Mouse (Mus musculus): ENCODE data around the gene Grin1.

Gene Grin1

DNA sequence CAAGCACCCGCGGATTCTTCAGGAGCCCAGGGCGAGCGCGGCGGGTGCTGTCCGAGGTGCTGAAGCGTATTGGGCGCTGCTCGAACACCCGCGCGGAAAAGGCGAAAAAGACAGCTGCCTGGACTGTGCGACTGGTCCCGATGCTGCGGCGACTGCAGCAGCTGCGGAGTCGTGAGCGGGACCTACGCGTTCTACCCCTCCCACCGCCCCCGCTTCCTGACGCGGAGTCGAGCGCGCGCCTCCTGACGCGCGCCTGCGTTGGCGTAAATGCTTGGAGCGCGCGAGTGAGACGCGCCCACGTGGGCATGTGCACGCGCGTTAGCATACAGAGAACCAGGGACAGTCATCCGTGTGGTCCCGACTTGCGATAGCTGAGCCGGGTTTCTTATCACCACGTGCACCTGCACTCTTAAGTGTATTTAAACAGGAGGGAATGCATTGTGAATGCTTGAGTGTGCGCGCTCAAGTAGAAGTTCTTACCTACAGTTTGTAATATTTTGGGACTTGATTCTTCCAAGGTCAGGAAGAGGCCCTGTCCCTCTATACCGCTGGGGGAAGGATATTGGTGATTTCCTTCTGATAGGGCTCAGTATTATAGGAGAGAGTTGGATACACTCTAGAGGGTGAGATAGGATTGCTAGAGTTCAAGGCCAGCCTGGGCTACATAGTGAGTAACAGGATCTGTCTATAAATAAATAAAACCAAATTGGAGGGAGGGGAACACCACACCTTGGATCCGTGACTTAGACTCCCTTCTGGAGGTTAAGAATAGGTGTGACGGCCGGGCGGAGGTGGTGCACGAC is at the start of gene Grin1:
Gene Grin1 (minus strand): TSS at position 217 of the 803 bp plus-strand sequence.
- DNase-seq (ENCODE audit: low read depth, low spot score) = no peak

DNA sequence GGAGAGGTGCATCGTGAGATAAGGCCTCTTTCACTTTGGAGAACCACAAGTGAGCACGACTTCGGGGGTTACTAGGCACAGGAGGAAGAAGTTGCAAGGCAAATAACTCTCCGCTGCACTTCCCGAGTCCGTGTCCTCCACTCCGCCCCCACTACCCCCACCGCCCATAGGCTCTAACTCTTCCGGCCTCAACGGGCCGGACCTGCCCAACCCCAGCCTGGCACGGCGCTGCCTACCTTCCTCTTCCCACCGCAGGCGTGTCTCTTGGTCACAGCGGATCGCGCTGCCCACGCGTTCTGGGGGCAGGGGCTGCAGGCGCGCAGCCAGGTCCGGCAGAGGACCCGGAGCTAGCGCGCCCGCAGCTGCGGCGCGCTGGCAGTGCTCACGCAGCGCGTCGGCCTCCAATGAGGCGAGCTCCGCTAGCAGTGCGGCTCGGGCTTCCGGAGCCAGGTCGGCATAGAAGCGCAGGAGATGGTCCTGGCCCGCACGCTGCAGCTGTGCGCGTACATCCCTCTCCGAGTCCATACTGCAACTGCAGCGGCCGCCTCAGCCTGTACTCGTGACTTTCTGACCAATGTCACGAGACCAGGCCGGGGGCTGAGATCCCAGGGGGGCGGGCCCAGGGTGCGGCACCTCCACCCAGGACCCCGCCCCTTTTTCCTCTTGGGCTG is 46.2 kb upstream of the Grin1 start, which contains the start of gene Uap1l1:
Gene Uap1l1 (minus strand): TSS at position 592 of the 671 bp plus-strand sequence.
- no peak for DNase-seq (ENCODE audit: low read depth, low spot score)

DNA sequence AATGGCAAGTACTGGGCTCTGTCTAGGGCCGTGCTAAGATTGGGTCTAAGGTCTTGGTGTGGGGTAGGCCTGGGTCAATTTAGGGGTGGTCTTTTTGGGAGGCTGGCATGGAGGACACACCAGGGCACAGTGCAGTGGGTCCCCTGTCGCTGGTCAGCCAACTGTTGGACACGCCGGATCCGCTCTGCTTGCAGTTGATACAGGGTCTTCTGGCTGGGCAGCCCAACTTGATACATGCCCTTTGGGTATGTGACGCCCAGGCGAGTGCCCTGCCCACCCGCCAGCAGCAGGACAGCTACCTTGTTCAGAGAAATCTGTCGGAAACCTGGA is 45.7 kb upstream of the Grin1 start:
- no peak for DNase-seq (ENCODE audit: low read depth, low spot score)

DNA sequence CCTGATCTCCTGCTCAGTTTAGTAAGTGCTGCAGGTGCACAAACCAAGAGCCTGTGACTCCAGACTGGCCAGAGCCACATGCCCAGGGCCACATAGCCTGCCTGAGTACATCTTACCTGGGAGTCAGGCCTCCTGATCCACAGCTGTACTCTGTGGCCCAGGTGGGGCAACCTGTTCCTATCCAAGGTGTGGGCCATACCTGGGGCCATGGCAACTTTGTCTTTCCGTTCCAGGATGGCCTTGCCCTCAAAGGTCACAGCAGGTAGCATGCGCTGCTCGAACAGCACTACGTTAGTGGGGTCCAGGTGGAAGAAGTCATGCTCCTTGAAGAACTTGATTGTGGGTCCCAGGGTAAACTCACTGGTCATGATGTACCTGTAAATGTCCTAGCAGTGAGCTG is 45.3 kb upstream of the Grin1 start:
- DNase-seq (ENCODE audit: low read depth, low spot score) = no peak

DNA sequence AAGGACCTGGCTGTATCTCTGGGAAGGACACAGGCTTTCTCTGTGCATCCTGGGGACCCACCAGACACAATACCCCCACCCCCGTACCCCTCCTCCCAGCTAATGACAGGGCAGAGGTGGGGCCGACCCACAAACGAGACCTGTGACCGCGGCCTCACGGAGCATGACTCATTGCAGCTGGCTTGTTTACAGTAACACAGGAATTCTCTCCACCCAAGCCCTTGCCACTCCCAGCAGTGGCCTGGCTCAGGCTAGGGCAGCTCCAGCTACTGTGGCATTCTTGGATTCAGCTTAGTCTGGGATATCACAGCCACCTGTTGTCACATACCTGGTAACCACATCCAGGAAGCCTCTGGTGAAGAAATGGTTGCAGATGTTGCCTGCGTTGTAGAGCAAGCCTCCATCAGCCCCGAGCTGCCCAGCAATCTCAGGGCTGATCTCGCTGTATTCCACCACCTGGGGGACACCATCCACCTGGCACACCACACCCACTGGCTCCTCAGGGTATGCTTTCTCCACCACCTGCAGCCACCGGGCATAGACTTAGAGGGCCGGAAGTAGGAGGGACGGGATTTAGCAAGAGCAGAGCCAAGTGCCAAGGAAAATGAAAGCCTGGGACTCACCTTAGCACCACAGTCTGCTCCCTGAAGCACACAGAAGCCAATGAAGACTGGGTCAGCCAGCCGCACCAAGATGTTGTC is 44.6 kb upstream of the Grin1 start:
- DNase-seq (ENCODE audit: low read depth, low spot score) = no peak

DNA sequence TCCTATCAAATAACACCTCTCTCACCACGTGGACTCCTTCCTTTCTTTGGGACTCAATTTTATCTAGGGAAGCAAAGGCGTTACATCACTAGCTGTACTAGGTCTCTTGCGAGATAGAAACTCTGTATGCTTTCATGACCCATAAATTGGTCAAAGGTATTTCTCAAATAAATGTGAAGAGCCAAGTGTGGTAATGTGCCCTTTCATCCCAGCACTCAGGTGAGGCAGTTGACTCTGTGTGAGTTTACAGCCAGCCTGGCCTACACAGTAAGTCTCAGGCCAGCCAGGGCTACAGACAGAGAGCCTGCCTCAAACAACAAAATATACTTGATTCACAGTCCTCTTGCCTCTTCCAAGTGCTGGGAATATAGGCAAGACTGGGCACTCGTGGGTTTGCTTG is 40.9 kb upstream of the Grin1 start:
- no peak for DNase-seq (ENCODE audit: low read depth, low spot score)

DNA sequence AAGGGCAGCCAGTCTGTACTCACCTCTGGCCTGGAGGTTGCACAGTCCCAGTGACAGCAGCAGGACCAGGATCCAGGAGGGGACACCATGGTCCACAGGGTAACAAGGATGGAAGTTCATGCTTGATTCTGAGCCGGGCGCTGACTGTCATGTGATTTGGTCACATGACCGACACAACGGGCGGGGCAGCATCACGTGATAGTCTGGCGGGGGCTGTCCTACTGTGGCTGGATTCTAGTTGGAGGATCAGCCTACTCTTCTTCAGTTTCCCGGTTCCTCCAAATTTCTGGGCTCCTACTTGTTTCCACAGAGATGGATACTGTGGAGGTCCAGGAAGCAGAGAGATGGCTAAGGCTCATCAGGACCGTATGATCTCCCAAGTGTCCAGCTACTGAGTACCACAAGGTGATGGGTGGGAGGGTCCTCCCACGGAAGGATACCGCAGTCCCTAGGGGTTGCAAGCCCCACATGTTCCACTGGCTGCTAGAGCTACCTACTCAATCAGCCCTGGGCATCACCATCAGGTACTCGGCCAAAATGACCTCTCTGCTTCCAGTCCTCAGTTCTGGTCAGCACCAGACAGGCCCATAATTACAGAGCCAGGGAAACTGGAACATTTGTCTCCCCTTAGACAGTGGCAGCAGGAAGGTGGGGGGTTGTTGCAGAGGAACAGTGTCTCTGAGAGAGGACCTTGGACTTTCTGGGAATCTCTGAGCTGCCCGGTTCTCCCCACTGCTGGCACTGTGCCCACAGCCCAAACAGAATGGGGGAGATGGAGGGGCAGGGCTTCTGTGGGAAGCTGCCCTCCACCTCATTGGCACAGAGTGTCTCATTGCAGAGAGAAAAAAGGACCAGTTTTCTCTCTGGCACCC is 37.5 kb upstream of the Grin1 start, which contains the start of gene Dpp7:
Gene Dpp7 (minus strand): TSS at position 152 of the 872 bp plus-strand sequence.
- DNase-seq (ENCODE audit: low read depth, low spot score) = peak; percentile 76

DNA sequence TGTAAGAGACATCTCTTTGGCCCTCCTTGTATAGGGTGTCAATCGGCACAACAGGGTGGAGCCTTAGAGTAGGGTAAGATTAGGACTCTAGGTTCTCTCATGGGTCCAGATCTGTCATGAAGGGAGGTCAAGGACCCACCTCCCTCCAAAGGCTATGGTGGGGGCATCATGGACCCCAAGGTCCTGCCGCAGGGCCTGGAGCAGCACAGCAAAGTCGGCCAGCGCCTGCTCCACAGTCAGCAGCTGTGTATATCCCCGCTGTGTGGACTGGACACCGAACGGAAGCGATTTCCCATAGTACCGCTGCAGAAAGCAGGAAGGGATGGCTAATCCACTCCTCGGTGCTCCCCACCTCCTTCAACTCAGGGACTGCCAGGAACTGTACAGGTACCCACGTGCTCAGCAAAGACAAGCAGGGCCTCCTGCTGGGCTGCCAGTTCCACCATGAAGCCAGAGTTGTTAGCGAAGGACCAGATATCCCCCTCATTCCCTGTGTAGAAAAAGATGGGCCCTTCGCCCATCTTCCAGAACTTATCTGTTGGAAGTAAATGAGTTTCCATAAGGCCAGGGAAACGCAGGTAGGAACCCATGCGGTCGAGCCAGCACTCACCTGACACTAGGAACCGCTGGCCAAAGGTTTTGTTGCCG is 36.6 kb upstream of the Grin1 start:
- no peak for DNase-seq (ENCODE audit: low read depth, low spot score)

DNA sequence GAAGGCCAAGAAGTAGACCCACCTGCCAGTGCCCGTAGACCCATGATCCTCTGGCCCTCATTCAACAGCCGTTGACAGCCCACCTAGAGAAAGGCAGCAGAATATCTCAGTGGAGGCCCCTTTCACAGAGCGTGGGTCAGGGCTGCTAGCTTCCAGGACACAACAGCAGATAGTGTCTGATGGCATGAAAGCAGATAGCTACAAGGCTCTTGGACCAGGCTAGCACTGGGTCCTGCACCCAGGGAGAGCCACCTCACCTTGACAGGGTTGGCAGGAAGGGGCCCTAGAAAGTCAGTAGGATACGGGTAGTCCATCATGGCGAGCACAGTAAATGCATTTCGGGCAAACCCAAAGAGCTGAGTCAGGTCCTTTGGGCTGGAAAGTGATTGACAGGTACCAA is 35.2 kb upstream of the Grin1 start:
- no peak for DNase-seq (ENCODE audit: low read depth, low spot score)

DNA sequence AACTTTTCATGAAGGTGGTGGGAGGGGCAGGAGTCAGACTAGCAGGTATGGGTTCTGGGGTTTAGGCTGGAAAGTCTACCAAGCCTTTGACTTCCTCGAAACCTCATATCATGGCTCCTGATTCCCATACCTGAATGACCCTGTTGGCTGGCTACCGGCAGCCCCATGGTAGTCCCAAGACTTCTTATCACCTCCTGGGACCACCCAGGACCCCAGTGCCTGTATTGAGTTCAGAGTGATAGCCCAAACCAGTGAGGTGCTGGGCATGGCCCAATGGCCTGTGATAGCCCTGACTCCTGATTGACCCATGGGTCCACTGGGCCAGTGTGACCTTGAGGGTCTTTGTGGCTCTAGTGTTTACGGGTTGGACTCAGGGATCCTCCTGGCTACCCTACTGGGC is 31.7 kb upstream of the Grin1 start:
- DNase-seq (ENCODE audit: low read depth, low spot score) = no peak

DNA sequence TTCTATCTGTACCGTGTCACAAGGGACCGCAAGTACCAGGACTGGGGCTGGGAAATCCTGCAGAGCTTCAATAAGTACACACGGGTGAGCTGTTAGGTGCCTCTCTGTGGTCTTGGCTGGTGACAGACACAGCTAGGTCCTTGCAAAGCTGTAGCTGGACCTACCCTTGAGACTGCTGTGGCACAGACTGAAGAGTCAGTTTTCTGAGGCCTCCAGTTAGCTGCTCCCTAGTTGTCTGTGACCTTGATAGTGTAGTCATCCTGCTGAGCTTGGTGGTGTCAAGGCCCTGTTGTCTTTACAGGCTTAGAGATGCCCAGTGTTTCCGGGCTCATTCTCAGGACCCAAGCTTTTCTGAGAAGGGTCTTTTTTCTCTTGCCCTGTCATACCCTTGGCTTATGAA is 30.5 kb upstream of the Grin1 start:
- DNase-seq (ENCODE audit: low read depth, low spot score) = no peak

DNA sequence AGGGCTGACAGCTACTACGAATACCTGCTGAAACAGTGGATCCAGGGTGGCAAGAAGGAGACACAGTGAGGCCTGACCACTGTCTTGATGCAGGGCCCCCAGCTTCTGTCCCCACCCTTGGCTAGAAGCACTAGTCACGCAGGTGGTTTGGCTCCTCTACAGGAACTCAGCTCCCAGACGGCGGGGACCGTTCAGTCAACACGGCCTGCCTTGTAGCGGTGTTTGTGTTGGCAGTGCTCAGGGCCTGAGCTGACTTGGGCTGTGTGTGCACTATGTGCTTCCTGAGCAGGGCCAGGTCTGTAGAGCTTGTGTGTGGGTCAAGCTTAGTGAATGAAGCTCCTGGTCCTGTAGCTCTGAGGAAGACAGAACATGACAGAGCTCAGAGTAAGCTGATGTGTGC is 29.2 kb upstream of the Grin1 start:
- no peak for DNase-seq (ENCODE audit: low read depth, low spot score)

DNA sequence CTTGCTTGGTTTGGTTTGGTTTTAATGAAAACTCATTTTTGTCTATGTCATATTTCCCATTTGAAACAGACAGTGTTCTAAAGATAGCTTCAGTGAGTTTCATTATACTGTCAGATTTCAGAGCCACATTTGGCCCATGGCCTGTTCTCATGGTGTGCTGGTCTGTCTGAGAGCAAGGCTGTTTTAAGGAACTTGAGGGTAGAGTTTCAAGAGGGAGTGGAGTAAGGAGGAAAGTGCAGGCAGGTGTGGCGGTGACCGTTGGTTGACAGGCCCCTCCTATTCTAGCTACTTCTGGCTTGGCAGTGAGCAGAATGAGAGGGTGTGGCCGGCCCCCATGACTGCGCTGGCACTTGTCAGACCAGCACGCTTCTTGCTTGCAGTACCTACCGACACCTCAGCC is 19.3 kb upstream of the Grin1 start:
- DNase-seq (ENCODE audit: low read depth, low spot score) = no peak

DNA sequence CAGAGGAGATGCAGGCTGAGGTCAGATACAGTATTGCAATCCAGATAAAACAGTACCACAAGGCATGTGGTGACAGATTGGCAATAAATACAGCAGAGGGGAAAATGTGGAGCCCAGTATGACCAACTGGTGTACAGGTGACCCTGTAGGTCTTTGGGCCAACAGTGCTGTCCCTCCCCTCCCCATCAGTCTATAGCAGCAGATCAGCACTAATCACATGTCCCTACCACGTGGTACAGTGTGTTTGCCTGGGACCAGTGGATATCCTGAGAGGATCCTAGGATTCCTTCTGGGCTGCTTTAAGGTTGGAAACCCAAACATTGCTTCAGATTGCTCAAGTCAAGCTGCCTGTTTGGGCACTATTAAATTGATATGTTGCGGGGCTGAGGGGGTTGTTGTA is 14.6 kb upstream of the Grin1 start:
- no peak for DNase-seq (ENCODE audit: low read depth, low spot score)

DNA sequence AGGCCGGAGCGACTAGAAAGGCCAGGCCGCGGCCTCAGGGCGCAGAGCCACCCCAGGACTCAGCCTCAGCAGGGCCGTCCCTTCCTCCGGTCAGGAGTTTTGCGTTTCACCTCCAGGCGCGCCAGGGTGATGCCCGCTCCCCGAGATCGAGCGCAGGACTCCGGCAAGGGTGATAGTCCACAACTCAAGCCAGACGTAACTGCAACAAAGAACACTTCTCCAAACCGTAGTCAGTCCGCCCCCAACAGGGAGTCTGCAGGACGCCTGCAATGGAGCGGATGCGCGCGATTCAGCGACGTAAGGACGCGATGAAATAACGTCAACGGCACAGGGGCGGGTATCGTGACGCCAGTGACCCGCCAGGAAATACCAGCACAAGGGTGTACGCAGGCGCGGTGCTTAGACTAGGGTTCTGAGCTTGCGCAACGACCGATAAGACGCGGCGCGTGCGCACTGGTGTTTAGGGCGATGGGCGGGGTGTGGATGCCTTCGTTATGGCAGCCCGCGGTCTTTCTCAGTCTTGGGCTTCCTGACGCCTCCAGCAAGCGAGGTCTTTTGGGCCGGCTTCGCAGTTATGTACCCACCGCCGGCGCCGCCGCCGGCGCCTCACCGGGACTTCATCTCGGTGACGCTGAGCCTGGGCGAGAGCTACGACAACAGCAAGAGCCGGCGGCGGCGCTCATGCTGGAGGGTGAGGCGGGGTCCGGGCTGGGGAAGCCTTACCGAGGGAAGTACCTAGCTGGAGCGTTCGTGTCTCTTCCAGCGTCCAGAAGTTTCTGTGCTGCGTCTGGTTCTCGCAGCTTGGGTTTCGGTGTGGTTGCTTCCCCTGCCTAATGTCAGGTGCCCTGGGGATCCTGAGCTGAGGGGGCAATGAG is 13.5 kb upstream of the Grin1 start, which contains the start of gene Man1b1:
Gene Man1b1 (plus strand): TSS at position 53 of the 875 bp plus-strand sequence.
- DNase-seq (ENCODE audit: low read depth, low spot score) = peak; percentile 99

DNA sequence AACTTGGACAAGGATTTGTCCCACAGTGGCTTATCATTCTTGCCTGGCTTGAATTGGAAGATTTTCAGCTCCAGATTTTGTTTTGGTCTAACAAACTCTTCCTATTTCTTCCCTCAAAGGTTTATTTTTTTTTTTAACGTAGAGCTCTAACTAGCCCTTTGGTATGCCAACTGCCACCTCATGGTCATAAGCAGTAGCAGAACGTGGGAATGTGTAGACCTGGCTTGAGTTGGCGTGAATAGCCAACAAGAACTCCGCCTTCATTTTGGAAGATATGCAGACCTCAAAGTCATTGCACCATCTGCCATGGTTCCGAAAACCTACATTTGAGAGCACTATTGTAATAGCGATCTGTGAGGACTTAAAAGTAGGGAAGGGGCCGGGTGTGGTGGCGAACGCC is 12.5 kb upstream of the Grin1 start:
- DNase-seq (ENCODE audit: low read depth, low spot score) = no peak

DNA sequence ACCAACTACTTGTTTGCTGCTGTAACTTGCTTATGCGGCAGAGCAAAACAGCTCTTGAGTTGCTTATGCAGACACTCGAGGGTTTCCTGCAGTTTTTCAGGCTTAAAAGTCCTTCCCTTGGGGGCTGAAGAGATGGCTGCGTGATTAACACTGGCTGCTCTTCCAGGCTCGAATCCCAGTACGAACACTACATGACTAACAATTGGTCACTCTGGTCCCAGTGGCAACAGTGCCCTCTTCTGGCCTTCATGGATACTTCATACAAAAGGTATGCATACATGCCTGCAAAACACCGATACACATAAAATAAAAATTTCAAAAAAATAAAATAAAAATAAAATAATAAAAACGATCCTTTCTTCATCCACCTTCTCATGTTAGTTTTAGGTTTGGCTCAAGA is 9.5 kb upstream of the Grin1 start:
- DNase-seq (ENCODE audit: low read depth, low spot score) = peak; percentile 24

DNA sequence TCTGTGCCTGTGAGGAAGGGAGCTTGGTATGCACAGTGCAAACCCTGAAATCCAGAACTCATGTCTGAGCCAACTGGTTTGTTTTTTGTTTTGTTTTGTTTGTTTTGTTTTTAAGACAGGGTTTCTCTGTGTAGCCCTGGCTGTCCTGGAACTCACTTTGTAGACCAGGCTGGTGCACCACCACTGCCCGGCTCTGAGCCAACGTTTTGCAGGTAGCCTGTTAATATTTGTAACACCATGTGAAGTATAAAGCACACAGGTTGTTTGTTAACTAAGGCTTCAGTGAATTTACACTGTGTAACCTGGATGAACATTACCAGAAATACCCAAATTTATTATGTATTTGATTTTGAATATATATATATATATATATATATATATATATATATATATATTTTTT is 7.0 kb upstream of the Grin1 start:
- DNase-seq (ENCODE audit: low read depth, low spot score) = no peak

DNA sequence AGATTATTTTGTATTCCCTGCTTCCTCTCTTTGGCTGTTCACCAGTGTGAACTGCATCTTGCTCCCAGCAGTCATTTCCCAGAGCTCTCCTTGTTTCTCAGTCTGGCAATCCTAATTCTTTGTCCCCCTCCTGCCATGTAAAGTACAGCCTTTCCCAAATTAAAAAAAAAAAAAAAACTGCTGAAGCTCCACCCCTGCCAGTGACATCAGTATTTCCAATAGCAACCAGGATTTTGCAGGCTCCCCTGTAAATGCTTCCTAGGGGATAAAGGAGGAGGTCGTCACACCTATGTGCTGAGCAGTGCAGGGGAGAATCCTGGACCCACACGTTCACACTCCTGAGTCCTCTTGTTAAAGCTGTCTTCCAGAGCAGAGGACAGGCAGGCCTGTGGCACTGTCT is 1.1 kb upstream of the Grin1 start:
- no peak for DNase-seq (ENCODE audit: low read depth, low spot score)
